Mouse (Mus musculus): ENCODE measurements around the gene Tmco4. TPM values are rescaled to one million over a fixed set of nuclear protein-coding genes. Genes with fewer than 3 reads are reported as not detected.

The Tmco4 gene
- polyA plus RNA-seq, 2 experiments, result 1.2 to 2.1 TPM

GRCm38 (mm10) chr4:138965871-138966270, 6.8 kb upstream of the Tmco4 start:
- DNase-seq (ENCODE audit: low read depth in 3 of 3, low spot score in 3 of 3), result no peak
- Histone ChIP-seq H3K36me3 (replicated peaks; ENCODE audit: control insufficient read depth, insufficient read depth, low read depth) (no peaks in the 10 kb centered on the region), H3K4me3 (ENCODE audit: insufficient read depth in 1 of 2, low read depth in 2 of 2, low read length in 2 of 2) (no peak overlapping the region), H3K27me3 (ENCODE audit: control insufficient read depth, insufficient read depth, low read length) (no peaks in the 10 kb centered on the region), H3K4me1 (replicated peaks; ENCODE audit: control insufficient read depth in 2 of 2, insufficient read depth in 2 of 2, low read length in 1 of 2) (peaks cover 0 to 7% of the 10 kb centered on the region in 2 experiments; a peak in 3 of 4 replicates), H3K4me2 (ENCODE audit: low read depth) (no peak overlapping the region), H3K9me3 (ENCODE audit: control insufficient read depth, low read length) (no peaks in the 10 kb centered on the region), H3K27ac (no peak overlapping the region), H3K9ac (replicated peaks) (no peak overlapping the region)
- no peak for ATAC-seq (ENCODE audit: insufficient read depth)
- 54% methylated on average over 5 of the region's 5 CpGs for WGBS (ENCODE audit: insufficient replicate concordance)
- TF ChIP-seq EP300 (IDR thresholded peaks at IDR 0.05; ENCODE audit: low read depth) (no peak), CTCF (IDR thresholded peaks at IDR 0.05; ENCODE audit: low read depth) (no peak)

GRCm38 (mm10) chr4:138966866-138967265, 5.8 kb upstream of the Tmco4 start, which contains the start of gene Rnf186:
Gene Rnf186, plus strand, starts transcription at chr4:138967112.
- TF ChIP-seq EP300 (IDR thresholded peaks at IDR 0.05; ENCODE audit: low read depth), result no peak
- TF ChIP-seq CTCF (IDR thresholded peaks at IDR 0.05; ENCODE audit: low read depth), result no peak
- Histone ChIP-seq H3K4me1 (replicated peaks; ENCODE audit: control insufficient read depth in 2 of 2, insufficient read depth in 2 of 2, low read length in 1 of 2) (peaks cover 0 to 8% of the 10 kb centered on the region in 2 experiments; a peak in 3 of 4 replicates), H3K27ac (no peak within 1 kb of the TSS), H3K9me3 (ENCODE audit: control insufficient read depth, low read length) (no peaks in the 10 kb centered on the region), H3K9ac (replicated peaks) (no peak within 1 kb of the TSS), H3K4me3 (ENCODE audit: insufficient read depth in 1 of 2, low read depth in 2 of 2, low read length in 2 of 2) (no peak within 1 kb of the TSS), H3K27me3 (ENCODE audit: control insufficient read depth, insufficient read depth, low read length) (no peaks in the 10 kb centered on the region), H3K4me2 (ENCODE audit: low read depth) (no peak within 1 kb of the TSS), H3K36me3 (replicated peaks; ENCODE audit: control insufficient read depth, insufficient read depth, low read depth) (no peaks in the 10 kb centered on the region)
- 78% methylated on average over 13 of the region's 13 CpGs for WGBS (ENCODE audit: insufficient replicate concordance)
- ATAC-seq (ENCODE audit: insufficient read depth) (no peak), DNase-seq (ENCODE audit: low read depth in 3 of 3, low spot score in 3 of 3) (no peak)

- Histone ChIP-seq H3K9me3 (ENCODE audit: control insufficient read depth, low read length) (no peaks in the 10 kb centered on the region), H3K27ac (no peak overlapping the region), H3K27me3 (ENCODE audit: control insufficient read depth, insufficient read depth, low read length) (no peaks in the 10 kb centered on the region), H3K4me2 (ENCODE audit: low read depth) (no peak overlapping the region), H3K4me3 (ENCODE audit: insufficient read depth in 1 of 2, low read depth in 2 of 2, low read length in 2 of 2) (no peak overlapping the region), H3K9ac (replicated peaks) (no peak overlapping the region), H3K36me3 (replicated peaks; ENCODE audit: control insufficient read depth, insufficient read depth, low read depth) (no peaks in the 10 kb centered on the region), H3K4me1 (replicated peaks; ENCODE audit: control insufficient read depth in 2 of 2, insufficient read depth in 2 of 2, low read length in 1 of 2) (peaks cover 0 to 13% of the 10 kb centered on the region in 2 experiments; a peak in 3 of 4 replicates)
- ATAC-seq (ENCODE audit: insufficient read depth), result no peak
- 68% methylated on average over 15 of the region's 15 CpGs for WGBS (ENCODE audit: insufficient replicate concordance)
- TF ChIP-seq CTCF (IDR thresholded peaks at IDR 0.05; ENCODE audit: low read depth) (no peak), EP300 (IDR thresholded peaks at IDR 0.05; ENCODE audit: low read depth) (no peak)
- DNase-seq (ENCODE audit: low read depth in 3 of 3, low spot score in 3 of 3), result no peak
Observed at GRCm38 (mm10) chr4:138967485-138967884, 5.2 kb upstream of the Tmco4 start.

- Histone ChIP-seq H3K27ac (no peak overlapping the region), H3K4me3 (ENCODE audit: insufficient read depth in 1 of 2, low read depth in 2 of 2, low read length in 2 of 2) (no peak overlapping the region), H3K9me3 (ENCODE audit: control insufficient read depth, low read length) (no peaks in the 10 kb centered on the region), H3K4me1 (replicated peaks; ENCODE audit: control insufficient read depth in 2 of 2, insufficient read depth in 2 of 2, low read length in 1 of 2) (peaks cover 0 to 13% of the 10 kb centered on the region in 2 experiments; a peak in 3 of 4 replicates), H3K27me3 (ENCODE audit: control insufficient read depth, insufficient read depth, low read length) (no peaks in the 10 kb centered on the region), H3K9ac (replicated peaks) (no peak overlapping the region), H3K36me3 (replicated peaks; ENCODE audit: control insufficient read depth, insufficient read depth, low read depth) (no peaks in the 10 kb centered on the region), H3K4me2 (ENCODE audit: low read depth) (no peak overlapping the region)
- 37% methylated on average over 16 of the region's 16 CpGs for WGBS (ENCODE audit: insufficient replicate concordance)
- DNase-seq (ENCODE audit: low read depth in 3 of 3, low spot score in 3 of 3), result no peak
- TF ChIP-seq CTCF (IDR thresholded peaks at IDR 0.05; ENCODE audit: low read depth), result no peak
- TF ChIP-seq EP300 (IDR thresholded peaks at IDR 0.05; ENCODE audit: low read depth), result no peak
- ATAC-seq (ENCODE audit: insufficient read depth), result no peak
Observed at GRCm38 (mm10) chr4:138968772-138969556, 3.7 kb upstream of the Tmco4 start.

GRCm38 (mm10) chr4:138969736-138970135, 3.0 kb upstream of the Tmco4 start:
- TF ChIP-seq EP300 (IDR thresholded peaks at IDR 0.05; ENCODE audit: low read depth) (no peak), CTCF (IDR thresholded peaks at IDR 0.05; ENCODE audit: low read depth) (no peak)
- 54% methylated on average over 9 of the region's 9 CpGs for WGBS (ENCODE audit: insufficient replicate concordance)
- Histone ChIP-seq H3K27me3 (ENCODE audit: control insufficient read depth, insufficient read depth, low read length) (no peaks in the 10 kb centered on the region), H3K4me2 (ENCODE audit: low read depth) (no peak overlapping the region), H3K27ac (no peak overlapping the region), H3K4me3 (ENCODE audit: insufficient read depth in 1 of 2, low read depth in 2 of 2, low read length in 2 of 2) (no peak overlapping the region), H3K9me3 (ENCODE audit: control insufficient read depth, low read length) (no peaks in the 10 kb centered on the region), H3K36me3 (replicated peaks; ENCODE audit: control insufficient read depth, insufficient read depth, low read depth) (no peaks in the 10 kb centered on the region), H3K4me1 (replicated peaks; ENCODE audit: control insufficient read depth in 2 of 2, insufficient read depth in 2 of 2, low read length in 1 of 2) (peaks cover 0 to 13% of the 10 kb centered on the region in 2 experiments; a peak in 3 of 4 replicates), H3K9ac (replicated peaks) (no peak overlapping the region)
- ATAC-seq (ENCODE audit: insufficient read depth) (no peak), DNase-seq (ENCODE audit: low read depth in 3 of 3, low spot score in 3 of 3) (no peak)
